Mouse (Mus musculus): ENCODE data around the gene Ccdc106.
A peak's percentile ranks its signal among the peaks of the same experiment; 100 is the strongest.

The Ccdc106 gene

DNA sequence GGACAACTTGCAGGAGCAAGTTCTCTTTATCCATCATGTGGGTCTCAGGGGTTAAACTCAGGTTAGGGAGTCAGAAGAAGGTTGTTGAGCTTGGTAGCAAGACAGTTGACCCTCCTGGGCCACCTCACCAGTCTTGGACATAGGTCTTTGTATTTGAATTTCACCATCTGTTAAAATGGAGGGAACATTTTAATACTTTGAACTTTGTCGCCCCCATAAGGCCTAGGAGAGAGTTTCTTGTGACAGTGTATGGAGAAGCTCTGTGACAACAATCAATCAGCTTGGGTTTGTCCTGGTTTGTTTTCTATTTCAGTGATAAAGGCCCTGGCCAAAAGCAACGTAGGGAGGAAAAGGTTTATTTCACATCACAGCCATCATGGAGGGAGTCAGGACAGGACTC is 27.0 kb downstream of the Ccdc106 start:
- no peak for ATAC-seq (ENCODE audit: insufficient number of reproducible peaks, low FRiP score, low TSS enrichment)

DNA sequence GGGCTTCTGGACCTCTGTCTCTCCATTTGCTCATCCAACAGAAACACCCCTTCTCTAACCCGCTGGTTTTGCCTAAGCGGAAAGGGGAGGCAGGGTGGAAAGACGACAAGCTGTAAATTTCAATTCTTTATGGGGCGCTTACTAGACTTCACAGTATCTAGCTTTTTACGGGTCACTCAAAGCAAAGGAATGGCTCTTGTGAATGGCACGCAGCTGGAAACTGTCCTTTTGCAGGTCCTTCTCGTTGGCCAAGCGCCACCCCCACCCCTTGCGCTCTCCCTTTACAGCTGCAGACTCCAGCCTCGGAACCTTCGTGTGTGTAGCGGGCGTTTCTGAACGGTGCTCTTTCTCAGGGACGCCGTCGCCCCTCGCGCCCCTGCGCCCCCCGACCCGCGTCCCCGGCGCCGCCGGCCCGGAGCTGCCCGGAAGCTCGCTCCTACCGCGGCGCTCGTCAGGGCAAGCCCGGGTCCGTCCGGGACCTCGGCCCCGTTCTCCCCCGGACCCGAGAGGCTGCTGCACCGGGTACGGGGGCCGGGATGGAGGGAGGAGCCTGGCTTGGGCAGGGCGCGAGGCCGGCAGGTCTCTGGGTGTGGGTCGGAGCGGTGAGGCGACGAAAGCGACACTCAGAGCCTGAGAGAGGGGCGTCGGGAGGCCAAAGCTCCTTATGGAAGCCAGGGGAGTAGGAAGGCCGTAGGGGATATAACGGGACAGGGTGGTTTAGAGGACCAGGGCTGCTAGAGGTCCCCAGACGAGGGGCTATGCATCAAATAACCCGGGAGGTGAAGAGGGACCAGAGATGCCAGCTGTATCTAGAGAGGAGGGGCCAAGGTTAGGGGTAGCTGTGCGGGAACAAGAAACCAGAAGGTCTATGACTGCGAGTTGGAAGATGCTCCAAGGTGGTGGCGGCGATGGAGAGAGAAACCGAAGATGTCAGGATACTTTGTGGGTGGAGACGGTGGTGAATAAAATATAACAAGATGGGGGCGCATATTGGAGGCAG is 31.1 kb downstream of the Ccdc106 start, which contains the start of gene Zfp580:
Zfp580 (plus strand) TSS at position 346 of the 1,000 bp plus-strand sequence.
- ATAC-seq (ENCODE audit: insufficient number of reproducible peaks, low FRiP score, low TSS enrichment): peak; percentile 61; the same call in 1 of the 2 replicates

DNA sequence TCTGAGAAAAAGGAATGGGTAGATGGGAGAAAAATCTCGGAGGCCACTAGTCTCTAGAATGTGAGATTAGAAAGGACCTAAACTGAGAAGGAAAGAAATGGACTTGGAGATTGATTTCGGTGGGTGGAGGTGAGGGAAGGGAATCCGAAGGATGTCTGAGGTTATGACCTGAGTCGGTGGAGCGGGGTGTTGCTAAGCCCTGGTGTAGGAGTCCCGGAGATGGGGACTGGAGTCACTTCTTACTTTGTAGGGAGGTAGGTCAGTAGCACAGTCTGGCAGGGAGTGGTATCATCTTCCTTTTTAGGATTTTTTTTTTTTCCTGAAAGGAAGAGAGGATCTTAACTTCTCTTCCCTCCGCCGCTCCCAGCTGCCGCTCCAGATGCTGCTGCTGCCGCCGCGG is 32.1 kb downstream of the Ccdc106 start:
- ATAC-seq (ENCODE audit: insufficient number of reproducible peaks, low FRiP score, low TSS enrichment): no peak

DNA sequence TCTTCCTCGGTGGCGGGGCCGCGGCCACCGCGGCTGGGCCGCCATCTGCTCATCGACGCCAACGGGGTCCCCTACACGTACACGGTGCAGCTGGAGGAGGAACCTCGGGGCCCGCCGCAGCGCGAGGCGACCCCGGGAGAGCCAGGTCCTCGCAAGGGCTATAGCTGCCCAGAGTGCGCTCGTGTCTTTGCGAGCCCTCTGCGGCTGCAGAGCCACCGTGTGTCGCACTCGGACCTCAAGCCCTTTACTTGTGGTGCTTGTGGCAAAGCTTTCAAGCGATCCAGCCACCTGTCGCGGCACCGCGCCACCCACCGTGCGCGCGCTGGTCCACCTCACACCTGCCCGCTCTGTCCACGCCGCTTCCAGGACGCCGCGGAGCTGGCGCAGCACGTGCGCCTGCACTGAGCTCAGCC is 32.6 kb downstream of the Ccdc106 start:
- no peak for ATAC-seq (ENCODE audit: insufficient number of reproducible peaks, low FRiP score, low TSS enrichment)

DNA sequence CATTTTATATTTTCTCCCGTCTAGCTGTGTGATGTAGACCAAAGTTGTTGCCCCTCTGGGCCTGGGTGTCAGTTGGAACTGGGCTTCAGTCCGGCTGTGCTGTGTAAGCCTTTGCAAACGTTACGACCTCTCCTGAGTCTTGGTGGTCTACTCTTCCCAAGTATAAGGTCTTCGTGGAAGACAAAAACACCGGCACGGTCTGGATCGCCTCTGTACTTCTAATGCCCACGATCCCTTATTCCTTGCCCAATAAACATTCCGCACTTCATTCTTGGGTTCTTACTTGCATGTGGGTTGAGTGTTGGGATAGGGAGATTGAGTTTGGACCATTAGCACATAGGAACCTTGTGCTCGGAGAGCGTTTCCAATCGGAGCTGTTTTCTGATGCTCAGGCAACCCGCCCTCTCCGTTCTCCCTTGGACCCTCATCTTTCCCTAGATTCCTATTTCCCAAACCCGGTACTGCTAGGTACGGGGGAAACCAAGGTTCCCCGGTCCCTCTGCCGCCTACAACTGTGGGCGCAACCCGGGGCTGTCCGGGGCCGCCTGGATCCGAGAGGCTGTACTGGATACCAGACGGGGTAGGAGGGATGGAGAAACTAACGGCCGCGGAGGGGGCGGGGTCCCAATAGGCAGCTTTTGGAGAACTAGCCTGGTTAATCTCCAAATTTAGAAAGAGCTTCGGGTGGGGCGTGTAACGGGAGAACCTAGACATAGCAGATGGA is 33.3 kb downstream of the Ccdc106 start:
- no peak for ATAC-seq (ENCODE audit: insufficient number of reproducible peaks, low FRiP score, low TSS enrichment)

DNA sequence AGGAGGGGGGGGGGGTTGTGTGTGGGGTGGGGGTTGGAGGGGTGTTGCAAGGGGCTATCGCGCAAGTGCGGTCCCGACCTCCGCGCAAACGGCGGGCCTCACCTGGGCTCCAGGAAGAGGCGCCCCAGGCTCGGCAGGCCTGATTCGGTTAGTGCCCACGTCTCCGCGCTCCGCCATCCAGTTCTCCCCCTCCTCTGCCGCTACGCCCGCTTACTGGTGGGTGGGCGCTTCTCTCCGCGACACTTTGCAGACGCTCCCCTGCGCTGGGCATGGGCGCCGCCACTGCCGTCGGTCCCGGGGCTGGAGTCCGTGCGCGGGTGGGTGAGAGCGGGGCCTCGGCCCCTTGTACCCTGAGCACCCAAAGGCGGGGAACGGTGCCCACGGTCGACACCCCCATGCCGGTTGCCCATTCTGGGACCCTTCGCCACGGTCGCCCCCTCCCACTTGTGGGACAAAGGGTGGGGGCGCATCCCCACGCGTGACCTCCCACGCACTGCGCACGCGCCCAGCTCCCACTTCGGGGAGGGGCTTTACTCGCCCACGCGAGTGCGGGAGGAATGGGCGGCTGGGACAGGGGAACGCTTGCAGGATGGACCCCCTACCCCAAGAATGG is 36.4 kb downstream of the Ccdc106 start:
- no peak for ATAC-seq (ENCODE audit: insufficient number of reproducible peaks, low FRiP score, low TSS enrichment)

DNA sequence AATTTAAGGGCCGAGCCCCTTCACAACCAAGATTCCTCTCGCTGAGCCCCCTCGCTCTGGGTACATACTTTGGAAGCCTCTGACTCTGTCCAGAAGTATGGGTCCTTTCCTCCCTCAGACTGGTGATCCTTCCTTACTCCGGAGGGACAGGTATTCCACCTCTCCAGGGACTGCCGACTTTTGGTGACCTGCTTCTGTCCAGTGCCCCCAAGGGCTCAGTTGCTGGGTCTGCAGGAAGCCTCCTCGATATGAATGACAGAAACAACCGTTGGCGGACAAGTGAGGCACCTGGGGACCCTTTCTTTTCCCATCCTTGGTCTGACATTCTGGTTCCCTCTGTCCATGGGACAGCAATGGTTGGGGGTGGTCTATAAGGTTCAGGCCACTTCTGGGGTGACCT is 37.0 kb downstream of the Ccdc106 start:
- ATAC-seq (ENCODE audit: insufficient number of reproducible peaks, low FRiP score, low TSS enrichment): no peak

DNA sequence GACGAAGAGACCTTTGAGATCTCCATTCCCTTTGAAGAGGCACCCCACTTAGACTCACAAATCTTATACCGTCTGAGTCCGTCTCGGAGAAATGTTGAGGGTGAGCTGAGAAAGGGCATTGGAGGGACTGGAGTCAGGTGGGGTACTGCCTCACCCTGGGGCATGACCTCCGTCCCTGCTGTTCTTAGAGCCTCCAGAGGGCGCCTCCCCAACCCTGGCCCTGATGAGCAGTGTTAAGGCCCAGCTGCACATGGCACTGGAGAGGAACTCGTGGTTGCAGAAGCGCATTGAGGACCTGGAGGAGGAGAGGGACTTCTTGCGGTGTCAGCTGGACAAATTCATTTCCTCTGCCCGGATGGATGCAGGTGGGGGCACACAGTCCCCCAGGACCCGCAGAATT is 37.5 kb downstream of the Ccdc106 start:
- ATAC-seq (ENCODE audit: insufficient number of reproducible peaks, low FRiP score, low TSS enrichment): no peak

DNA sequence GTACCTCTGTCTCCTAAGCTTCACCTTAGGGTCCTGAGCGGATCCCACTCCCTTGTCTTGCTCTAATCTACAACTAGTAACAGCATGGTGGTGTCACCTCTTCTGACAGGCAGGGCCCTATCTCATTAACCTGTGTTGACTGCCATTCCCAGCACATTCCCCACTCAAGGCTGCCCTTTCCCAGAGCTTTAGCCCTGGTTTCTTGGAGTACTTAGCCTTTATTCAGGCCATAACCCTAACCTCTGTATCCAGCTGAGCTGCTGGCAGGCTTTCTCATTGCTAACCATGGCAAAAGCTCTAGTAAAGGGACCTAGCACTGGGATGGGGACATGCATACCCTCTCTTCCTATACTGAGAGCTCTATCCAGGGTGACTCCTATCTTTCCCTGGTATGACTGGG is 38.3 kb downstream of the Ccdc106 start:
- no peak for ATAC-seq (ENCODE audit: insufficient number of reproducible peaks, low FRiP score, low TSS enrichment)

DNA sequence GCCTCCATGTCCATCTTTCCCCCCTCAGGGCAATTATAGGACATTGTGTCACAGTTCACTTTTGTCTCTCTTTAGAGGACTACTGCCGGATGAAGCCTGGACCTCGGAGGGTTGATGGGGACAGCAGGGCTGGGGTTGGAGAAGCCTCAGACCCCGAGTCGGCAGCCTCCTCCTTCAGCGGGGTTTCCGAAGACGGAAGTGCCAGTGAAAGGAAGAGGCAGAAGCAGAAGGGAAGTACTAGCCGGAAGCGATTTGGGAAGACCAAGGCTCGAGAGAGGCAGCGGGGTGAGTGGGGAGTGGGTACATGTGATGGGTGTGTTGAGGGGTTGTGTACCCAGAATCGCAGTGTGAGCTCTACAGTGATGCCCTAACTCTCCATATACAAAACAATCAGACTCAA is 39.1 kb downstream of the Ccdc106 start:
- ATAC-seq (ENCODE audit: insufficient number of reproducible peaks, low FRiP score, low TSS enrichment): no peak

DNA sequence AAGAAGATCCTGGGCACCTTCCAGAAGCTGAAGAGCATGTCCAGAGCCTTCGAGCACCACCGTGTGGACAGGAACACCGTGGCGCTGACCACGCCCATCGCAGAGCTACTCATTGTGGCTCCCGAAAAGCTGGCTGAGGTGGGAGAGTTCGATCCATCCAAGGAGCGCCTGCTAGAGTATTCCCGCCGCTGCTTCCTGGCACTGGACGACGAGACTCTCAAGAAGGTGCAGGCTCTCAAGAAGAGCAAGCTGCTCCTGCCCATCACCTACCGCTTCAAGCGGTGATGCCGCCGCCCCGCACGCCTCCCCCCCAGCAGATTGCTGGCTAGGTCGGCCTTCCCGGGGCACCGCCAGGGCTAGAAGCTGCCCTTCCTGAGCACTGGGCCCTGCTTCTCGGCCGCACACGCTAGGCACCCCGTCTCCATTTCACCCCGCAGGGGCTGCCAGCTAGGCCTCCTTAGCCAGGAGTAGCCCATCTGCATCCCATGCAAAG is 39.9 kb downstream of the Ccdc106 start:
- peak; percentile 38; the same call in 1 of the 2 replicates for ATAC-seq (ENCODE audit: insufficient number of reproducible peaks, low FRiP score, low TSS enrichment)

DNA sequence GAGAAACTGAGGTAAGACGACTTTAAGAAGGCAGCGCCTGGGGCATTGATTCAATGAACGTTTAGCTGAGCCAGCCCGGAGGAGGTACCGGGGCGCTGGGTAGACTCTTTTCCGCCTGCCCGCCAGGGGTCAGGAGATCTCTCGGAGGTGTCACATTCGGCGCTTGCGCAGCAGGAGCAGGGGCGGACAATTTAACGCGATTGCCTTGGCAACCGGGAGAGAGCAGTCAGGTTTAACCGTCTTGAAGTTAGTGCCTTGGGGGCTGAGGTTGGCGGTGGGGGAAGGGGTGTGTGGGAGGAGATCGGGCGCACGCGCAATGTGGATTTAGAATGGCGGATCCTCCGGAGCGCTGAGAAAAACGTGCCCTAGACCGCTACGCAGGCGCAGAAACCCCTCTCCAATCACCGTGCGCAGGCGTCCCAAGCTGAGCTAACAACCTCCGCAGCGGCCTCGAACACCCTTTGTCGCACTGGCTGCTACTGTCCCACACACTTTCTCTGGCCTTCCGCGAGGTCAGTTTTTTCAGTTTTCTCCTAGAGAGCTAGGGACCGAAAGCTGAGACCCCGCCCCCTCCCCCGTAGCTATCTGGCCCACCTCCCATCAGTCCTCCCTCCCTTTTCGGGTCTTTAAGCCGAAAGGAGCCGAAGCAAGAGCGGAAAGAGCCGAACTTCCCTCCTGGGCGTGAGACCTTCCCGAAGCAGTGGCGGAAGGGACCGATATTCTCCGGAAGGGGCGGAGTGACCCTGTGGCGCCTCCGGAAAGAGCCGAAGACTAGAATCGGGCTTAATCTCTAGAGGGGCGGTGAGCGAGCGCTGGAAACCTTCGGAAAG is 40.8 kb downstream of the Ccdc106 start:
- peak; percentile 65 for ATAC-seq (ENCODE audit: insufficient number of reproducible peaks, low FRiP score, low TSS enrichment)

DNA sequence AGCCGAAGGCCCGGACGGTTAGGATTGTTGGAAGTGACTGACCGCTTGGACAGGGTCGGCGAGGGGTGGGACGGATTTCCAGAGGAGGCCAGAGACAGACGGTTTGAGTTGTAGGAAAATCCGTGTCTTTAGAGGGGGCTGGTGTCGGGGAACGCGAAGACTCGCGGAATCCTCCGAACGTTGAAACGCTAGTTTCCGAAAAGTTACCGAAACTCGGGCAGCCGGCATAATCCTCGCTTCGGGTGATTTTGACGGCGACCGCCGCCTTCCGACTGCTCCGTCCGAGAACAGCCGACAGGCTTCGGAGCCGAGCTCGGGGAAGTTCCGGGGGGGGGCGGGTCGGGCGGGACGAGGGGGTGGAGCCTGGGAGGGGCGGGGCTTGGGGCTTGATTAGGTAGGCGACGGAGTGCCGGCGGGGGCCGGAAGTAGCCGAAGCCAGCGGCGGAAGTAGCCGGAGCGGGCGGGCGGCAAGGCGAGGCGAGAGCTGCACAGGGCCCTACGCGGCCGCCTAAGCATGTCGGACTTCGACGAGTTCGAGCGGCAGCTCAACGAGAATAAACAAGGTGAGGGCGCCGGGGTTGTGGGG is 41.5 kb downstream of the Ccdc106 start, which contains the start of gene U2af2:
U2af2 (plus strand) TSS at position 370 of the 586 bp plus-strand sequence.
- peak; percentile 19; the same call in 1 of the 2 replicates for ATAC-seq (ENCODE audit: insufficient number of reproducible peaks, low FRiP score, low TSS enrichment)

DNA sequence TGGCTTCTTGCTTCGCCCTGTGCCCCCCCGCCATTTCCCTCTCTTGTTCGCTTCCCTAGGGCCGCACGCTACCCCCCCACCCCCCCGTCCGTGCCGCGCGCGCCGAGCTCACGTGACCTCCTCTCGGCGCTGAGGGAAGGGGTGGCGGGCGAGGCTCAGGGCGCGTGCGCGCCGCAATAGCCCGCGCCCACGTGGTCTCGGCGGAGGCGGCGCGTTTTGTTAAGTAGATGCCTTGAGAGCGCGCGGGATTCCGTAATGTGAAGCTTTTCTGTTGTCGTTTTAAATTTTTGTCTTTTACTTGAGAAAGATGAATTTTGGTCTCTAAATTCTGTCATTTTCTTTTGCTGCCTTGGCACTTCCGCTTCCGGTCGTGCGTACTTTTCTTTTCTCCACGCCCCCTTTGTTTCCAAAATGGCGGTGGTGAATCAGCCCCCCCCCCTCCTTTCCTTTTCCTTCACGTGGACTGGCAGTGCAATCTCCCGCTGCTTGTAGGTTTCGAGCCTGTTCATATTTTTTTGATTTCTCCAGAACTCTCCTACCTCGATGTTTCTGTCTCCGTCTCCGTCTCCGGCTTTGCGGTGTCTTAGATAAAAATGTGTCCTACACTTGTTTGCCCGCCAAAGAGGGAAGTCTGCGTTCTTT is 42.1 kb downstream of the Ccdc106 start:
- ATAC-seq (ENCODE audit: insufficient number of reproducible peaks, low FRiP score, low TSS enrichment): no peak

DNA sequence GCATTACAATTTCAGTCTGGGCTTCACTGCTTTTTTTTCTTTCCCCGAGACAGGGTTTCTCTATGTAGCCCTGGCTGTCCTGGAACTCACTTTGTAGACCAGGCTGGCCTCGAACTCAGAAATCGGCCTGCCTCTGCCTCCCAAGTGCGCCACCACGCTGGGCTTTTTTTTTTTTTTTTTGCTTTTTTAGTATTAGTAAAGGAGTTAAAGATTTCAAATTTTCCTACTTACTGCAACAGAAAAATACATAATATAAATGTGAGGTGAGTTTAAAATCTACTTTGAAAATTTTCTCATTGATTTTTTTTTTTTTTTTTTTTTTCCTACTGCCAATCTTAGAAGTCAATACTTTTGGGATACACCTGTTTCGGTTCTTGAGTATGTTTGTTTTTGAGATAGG is 44.5 kb downstream of the Ccdc106 start:
- ATAC-seq (ENCODE audit: insufficient number of reproducible peaks, low FRiP score, low TSS enrichment): no peak

DNA sequence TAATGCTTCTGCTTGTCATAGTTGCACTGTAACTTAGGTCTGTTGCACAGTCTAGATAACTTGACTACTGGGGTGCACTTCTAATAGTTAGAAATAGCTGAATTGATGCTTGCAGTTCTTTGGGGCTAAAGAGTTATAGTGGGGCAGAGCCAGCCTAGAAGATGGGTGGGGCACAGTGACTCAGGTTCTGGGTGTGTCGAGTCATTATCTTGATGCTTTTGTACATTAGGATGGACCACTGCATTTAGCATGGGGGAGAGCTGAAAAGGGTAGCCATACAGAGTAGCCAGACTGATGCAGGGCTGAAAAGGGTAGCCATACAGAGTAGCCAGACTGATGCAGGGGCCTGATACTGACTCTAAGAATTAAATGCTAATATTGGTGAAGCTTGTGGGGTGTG is 53.2 kb downstream of the Ccdc106 start:
- ATAC-seq (ENCODE audit: insufficient number of reproducible peaks, low FRiP score, low TSS enrichment): no peak

DNA sequence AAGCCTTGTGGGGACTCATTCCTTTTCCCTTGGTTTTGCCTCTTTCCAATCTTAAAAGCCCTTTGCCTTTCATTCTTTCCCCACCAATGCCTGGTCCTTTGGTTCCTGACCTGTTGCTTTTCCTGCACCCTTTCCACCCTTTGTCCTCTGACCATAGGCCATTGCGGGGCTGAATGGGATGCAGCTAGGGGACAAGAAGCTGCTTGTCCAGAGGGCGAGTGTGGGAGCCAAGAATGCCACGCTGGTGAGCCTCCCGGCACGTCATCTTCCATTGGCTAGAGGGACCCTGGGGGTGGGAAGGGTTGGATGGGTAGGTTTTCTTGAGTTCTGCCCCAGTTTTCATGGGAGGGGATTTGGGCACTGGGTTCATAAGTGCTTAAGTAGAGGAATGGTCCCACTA is 54.6 kb downstream of the Ccdc106 start:
- no peak for ATAC-seq (ENCODE audit: insufficient number of reproducible peaks, low FRiP score, low TSS enrichment)

DNA sequence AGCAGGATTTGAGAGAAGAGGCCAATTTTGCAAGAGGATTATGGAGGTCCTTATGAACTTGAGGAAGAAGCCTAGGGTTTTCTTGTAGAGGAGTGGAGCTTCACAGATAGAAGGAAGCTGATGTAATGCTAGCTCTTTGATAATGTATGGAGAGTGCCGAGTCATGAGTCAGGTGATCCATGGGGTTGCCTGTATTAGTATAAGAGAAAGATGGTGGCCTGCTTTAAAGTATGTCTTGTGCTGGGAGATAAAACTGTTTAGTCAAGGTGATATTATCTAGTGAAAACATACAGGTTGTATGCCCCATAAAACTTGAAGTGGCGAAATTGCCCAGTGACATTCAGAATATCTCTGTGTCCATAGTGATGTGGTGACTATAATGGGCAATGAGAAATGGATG is 56.6 kb downstream of the Ccdc106 start:
- no peak for ATAC-seq (ENCODE audit: insufficient number of reproducible peaks, low FRiP score, low TSS enrichment)
